Mouse (Mus musculus) liver, embryonic 14.5 days (tissue): ENCODE measurements around the gene Cnot10.

Source experiments
- CTCF ChIP-seq: IDR thresholded peaks from 2 replicates; pipeline ENCODE4 v1.5.1; 2016; ENCODE audit warnings: antibody characterized with exemption, low read depth, control low read depth
- EP300 ChIP-seq: IDR thresholded peaks from 2 replicates; pipeline ENCODE4 v1.6.1; 2016; ENCODE audit warnings: antibody characterized with exemption, low read depth

DNA sequence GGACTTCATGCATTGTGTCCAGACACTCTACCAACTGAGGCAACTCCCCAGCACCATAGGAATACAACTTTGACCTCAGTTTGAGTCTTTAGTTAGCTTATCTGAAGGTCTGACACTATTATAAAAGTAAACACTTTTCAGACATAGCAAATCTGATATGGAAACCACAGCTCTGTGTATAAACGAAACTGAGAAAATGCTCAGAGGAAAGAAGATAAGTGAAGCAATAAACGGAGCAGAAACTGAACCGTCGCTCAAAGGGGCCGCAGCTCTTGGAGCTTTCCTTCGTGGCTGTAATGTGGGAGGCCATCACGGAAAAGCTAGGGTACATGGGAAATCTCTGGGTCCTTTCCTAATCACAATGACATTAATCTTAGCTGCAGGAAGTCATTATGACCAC lies 46.3 kb upstream of the Cnot10 start:
- TF ChIP-seq CTCF (no peak), EP300 (no peak)
